Mouse (Mus musculus) frontal cortex, postnatal 10 days (tissue): ENCODE results near the gene Rpl21.

Source experiments
- DNase-seq, 2 experiments: peaks; one replicate each; pipeline ENCODE4 v3.0.0; 2022; ENCODE audit warnings: low spot score in 2 of 2, mixed read lengths in 1 of 2

The Rpl21 gene

GRCm38 (mm10) chr5:146833673-146834201 is 1.0 kb downstream of the Rpl21 start:
- no peak for DNase-seq

DNA sequence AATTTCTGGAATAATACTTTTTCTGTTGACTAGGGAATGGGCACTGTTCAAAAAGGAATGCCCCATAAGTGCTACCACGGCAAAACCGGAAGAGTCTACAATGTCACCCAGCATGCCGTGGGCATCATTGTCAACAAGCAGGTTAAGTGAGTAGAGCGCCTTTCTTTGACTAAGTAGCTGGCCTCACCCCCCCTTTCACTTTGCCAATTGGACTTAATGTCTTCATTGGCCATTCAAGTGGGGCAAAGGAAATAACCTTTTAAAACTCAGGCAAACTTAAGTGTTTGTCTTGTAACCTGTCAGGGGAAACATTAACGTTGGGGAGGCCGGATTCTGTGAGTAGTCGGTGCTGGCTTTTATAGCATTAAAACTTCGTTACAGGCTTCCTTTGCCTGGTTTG is 2.3 kb downstream of the Rpl21 start:
- DNase-seq = no peak

GRCm38 (mm10) chr5:146837967-146838720 is 5.5 kb downstream of the Rpl21 start:
- no peak for DNase-seq

- no peak for DNase-seq
Measured at GRCm38 (mm10) chr5:146838836-146839648, 6.4 kb downstream of the Rpl21 start.

GRCm38 (mm10) chr5:146839760-146840159 is 7.1 kb downstream of the Rpl21 start:
- no peak for DNase-seq

DNA sequence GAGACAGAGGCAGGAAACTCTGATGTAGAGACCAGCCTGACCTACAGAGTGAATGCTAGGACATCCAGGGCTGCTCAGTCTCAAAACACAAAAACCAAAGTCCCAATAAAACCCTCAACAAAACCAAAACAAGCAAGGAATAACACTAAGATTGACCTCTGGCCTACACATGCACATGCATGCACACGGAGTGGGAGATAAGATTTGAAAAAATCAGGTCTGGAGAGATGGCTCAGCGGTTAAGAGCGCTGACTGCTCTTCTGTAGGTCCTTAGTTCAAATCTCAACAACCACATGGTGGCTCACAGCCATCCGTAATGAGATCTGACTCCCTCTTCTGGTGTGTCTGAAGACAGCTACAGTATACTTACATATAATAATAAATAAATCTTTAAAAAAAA is 7.7 kb downstream of the Rpl21 start:
- no peak for DNase-seq

GRCm38 (mm10) chr5:146841301-146841700 is 8.6 kb downstream of the Rpl21 start:
- no peak for DNase-seq

- DNase-seq = no peak
Measured at GRCm38 (mm10) chr5:146841996-146842395, 9.3 kb downstream of the Rpl21 start.

DNA sequence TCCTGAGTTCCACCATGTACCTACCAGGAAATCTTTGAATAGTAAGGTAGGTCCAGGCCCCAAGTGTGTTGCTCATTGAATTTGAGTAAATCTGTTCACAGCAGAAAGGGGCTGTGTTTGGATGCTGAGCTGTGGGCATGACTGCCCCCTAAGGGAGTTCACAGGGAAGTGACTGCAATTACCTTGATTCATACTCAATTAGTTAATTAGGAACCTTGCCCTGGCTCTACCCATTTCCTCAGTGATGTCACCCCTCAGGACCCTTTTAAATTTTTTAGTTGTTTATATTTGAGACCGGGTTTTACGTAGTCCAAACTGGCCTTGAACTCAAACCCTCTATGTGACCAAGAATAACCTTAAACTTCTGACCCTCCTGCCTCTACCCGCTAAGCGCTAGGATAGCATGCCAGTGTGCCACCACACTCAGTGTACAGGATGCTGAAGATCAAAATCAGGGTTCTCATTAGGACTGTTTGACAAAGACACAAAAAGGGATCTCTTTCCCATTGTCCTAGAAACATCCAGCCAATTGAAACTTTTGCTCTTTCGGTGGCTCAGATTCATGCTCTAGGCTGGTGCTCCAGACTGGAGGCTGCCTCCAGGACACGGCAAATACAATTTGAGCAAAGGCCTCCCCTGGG is 11.7 kb downstream of the Rpl21 start:
- DNase-seq = no peak

DNA sequence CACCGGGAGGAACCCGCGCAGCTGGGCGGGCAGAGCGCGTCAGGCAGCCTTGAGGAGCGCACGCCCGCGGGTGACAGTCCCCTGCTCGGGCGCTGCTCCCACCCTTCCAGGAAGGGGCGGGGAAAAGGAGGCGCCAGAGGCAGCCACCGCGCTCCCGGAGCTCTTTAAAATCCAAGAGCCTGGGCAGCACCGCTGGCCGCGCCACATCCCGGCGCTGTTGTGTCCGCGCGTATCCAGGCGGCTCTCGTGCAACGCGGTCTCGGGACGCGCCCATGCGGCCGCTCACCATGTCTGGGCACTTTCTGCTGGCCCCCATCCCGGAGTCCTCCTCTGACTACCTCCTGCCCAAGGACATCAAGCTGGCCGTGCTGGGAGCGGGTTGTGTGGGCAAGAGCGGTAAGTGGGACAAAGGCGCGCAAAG is 12.3 kb downstream of the Rpl21 start, which contains the start of gene Rasl11a:
Gene Rasl11a, plus strand, starts transcription at position 127 of the 421 bp plus-strand sequence.
- peak; percentile 65 to 78 for DNase-seq

DNA sequence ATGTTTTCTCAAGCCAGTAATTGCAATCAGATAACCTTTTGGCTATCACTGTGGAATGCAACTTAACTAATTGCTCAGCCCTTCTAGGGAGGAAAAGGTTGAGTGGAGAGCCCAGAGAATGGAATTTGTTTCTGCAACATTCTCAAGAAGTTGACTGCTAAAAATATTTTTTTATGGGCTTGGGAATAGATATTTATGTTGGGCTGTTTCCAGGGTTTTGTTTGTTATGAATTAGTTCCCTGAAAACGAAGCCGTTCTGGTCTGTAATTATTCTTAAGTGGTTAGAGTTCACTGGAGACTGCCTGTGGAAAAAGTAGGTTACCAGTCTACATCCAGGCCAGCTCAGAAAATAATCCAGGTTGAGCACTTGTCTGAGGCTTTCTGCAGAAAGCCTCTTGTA is 13.8 kb downstream of the Rpl21 start:
- no peak for DNase-seq

DNA sequence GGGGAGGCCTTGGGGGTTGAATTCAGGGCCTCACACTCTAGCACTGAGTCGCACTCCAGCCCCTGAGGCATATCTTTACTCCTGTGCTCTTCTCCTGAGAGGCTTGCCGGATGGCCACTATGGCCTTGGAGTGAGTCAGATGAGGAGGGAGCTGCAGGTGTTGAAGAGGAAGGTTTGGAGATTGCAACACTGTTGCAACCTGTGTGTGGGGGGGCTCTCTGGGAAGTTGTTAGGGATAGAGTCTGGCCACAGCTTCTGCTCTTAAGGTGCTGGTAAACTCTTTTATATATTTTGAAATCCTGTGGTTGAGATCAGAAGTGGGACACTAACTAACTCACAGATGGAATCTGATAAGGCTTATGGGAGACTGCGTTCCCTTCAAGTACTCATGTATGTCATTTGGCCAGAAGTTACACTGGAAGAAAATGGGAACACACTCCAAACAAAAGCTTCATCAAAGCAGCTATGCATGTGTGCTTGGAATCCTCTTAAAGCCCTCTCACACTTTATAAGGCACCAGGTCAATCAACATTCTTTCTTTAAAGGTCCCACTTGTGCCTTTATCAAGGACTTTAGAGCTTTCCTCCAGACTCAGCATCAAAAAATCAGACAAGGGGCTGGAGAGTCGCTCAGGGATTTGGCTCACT is 16.4 kb downstream of the Rpl21 start:
- DNase-seq = no peak

GRCm38 (mm10) chr5:146856106-146856505 is 23.4 kb downstream of the Rpl21 start:
- DNase-seq = no peak

DNA sequence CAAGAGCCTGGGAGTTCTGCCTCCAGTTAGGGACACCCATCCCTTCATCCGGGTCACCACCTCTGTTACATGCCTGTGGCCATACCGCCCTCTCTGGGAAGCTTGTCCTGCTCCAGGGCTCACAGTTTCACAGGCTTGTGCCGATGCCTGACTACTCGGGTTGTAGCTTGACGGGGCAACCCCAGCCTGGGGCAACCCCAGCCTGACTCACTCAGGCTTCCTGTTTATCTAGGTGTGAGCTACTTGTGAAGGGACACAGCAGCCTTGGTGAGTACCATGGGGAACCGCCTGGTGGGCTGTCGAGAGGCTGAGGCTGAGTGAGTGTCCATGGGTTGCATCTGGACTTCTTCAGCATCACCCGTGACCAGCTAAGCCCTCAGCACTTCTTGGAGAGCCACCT is 24.9 kb downstream of the Rpl21 start:
- no peak for DNase-seq

GRCm38 (mm10) chr5:146858772-146859171 is 26.1 kb downstream of the Rpl21 start:
- DNase-seq = peak in 1 of 2 experiments; percentile 22

GRCm38 (mm10) chr5:146859246-146859645 is 26.6 kb downstream of the Rpl21 start:
- DNase-seq = no peak

GRCm38 (mm10) chr5:146860222-146860998 is 27.7 kb downstream of the Rpl21 start:
- no peak for DNase-seq

- peak; percentile 43 to 52 for DNase-seq
Measured at GRCm38 (mm10) chr5:146861588-146861987, 28.9 kb downstream of the Rpl21 start.

DNA sequence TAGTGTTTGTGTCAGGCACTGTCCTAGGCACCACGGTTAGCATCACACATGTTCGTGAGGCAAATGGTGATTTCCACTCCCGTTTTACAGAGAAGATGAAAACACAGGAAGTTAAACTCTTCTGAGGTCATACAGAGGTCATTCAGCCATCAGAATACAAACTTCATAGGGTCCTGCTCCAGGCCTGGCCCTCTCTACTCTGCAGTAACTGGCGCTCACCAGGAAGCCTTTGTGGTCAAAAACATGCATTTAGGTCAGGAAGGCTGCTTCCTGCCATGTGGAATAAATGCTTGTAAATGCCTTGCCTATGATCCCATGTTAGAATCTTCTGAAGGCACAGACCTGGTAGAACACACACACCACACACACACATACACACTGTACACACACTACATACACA is 32.8 kb downstream of the Rpl21 start:
- DNase-seq = no peak

GRCm38 (mm10) chr5:146866277-146866676 is 33.6 kb downstream of the Rpl21 start:
- DNase-seq = no peak
